Mouse (Mus musculus): ENCODE results near the gene Syne3. TPM values are rescaled to one million over a fixed set of nuclear protein-coding genes. Genes with fewer than 3 reads are reported as not detected.

Gene Syne3
- polyA plus RNA-seq, 1 experiment from 2014 or later: 0.11 TPM

DNA sequence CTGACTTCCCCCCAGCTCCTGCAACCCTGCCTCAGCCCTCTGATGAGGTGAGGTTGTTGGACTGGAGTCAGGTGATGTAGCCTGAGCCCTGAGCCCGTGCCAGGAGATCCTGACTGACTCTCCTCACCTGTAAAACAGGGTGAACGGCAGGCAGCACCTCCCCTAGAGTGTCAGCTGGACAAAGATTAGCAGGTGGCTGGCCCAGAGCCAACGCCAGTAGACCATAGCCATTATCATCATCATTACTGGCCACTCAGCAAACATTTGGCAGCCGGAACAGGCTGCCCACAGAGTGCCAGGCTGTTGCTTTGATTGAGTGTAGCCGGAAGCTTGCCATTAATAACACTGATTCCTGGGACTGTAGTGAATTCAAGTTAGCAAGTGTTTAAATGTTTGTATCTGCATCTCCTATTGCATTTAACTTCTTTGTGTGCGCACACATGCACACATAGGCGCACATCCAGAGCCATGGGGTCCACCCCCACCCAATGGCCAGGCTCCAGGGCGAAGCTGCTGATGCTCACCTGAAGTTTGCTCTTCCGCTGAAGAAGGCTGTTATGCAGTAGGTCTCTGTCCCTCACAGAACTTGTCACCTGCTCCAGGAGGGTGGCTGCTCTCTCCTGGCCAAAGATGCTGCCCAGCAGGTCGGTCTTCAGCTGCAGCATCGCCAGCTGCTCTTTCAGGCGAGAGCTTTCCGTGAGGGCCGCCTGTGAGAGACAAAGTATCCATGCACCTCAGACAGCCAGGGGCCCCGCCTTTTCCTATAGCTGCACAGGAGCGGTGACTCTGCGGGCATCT is 54.4 kb downstream of the Syne3 start:
- Histone ChIP-seq H3K4me2 (replicated peaks; ENCODE audit: low read depth, low read length) (no peak overlapping the region), H3K4me3 (ENCODE audit: low read depth, low read length) (no peak overlapping the region), H3K9me3 (ENCODE audit: control insufficient read depth, low read length) (no peaks in the 10 kb centered on the region), H3K9ac (ENCODE audit: low read depth, low read length) (no peak overlapping the region), H3K27ac (ENCODE audit: low read depth, low read length) (no peak overlapping the region), H3K27me3 (ENCODE audit: control insufficient read depth, insufficient read depth, low read length) (no peaks in the 10 kb centered on the region), H3K4me1 (replicated peaks; ENCODE audit: control insufficient read depth, insufficient read depth, low read length) (no peaks in the 10 kb centered on the region), H3K36me3 (ENCODE audit: control insufficient read depth, insufficient read depth, low read length) (no peaks in the 10 kb centered on the region)
- ATAC-seq (ENCODE audit: low FRiP score) (no peak), DNase-seq (ENCODE audit: low spot score) (no peak)
- 72% methylated on average over 17 of the region's 17 CpGs for WGBS

DNA sequence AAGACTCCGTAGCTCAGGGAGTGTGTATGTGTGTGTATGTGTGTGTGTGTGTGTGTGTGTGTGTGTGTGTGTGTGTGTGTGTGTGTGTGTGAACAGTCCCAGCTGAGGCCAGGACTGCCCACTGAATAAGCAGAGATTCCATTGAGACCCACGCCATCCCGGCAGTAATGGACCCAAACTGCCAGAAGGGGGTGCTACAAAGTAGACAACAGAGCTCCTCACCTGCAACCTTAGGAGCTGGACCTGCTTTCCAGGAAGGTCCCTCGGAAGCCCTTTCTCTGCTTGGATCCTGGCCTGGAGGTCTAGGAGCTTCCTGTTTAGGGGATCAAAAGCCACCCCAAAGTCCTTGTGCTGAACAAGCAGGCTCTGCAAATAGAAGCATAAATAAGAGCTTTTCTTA is 55.7 kb downstream of the Syne3 start:
- WGBS: 21% methylated on average over 4 of the region's 4 CpGs
- Histone ChIP-seq H3K27ac (ENCODE audit: low read depth, low read length) (no peak overlapping the region), H3K36me3 (ENCODE audit: control insufficient read depth, insufficient read depth, low read length) (no peaks in the 10 kb centered on the region), H3K4me3 (ENCODE audit: low read depth, low read length) (no peak overlapping the region), H3K4me1 (replicated peaks; ENCODE audit: control insufficient read depth, insufficient read depth, low read length) (no peaks in the 10 kb centered on the region), H3K4me2 (replicated peaks; ENCODE audit: low read depth, low read length) (no peak overlapping the region), H3K27me3 (ENCODE audit: control insufficient read depth, insufficient read depth, low read length) (no peaks in the 10 kb centered on the region), H3K9ac (ENCODE audit: low read depth, low read length) (no peak overlapping the region), H3K9me3 (ENCODE audit: control insufficient read depth, low read length) (no peaks in the 10 kb centered on the region)
- DNase-seq (ENCODE audit: low spot score) (peak; percentile 72), ATAC-seq (ENCODE audit: low FRiP score) (no peak)

- no peak overlapping the region for H3K4me2 ChIP-seq (replicated peaks; ENCODE audit: low read depth, low read length)
- H3K27me3 ChIP-seq (ENCODE audit: control insufficient read depth, insufficient read depth, low read length): no peaks in the 10 kb centered on the region
- H3K27ac ChIP-seq (ENCODE audit: low read depth, low read length): no peak overlapping the region
- no peak overlapping the region for H3K4me3 ChIP-seq (ENCODE audit: low read depth, low read length)
- no peaks in the 10 kb centered on the region for H3K9me3 ChIP-seq (ENCODE audit: control insufficient read depth, low read length)
- ATAC-seq (ENCODE audit: low FRiP score) (0 out of 2 replicates have a peak, but pooled peaks have one; percentile 43), DNase-seq (ENCODE audit: low spot score) (peak; percentile 84)
- 16% methylated on average over 5 of the region's 5 CpGs for WGBS
- H3K9ac ChIP-seq (ENCODE audit: low read depth, low read length): no peak overlapping the region
- H3K4me1 ChIP-seq (replicated peaks; ENCODE audit: control insufficient read depth, insufficient read depth, low read length): no peaks in the 10 kb centered on the region
- no peaks in the 10 kb centered on the region for H3K36me3 ChIP-seq (ENCODE audit: control insufficient read depth, insufficient read depth, low read length)
Observed at GRCm38 (mm10) chr12:104952458-104952857, 57.2 kb downstream of the Syne3 start.

DNA sequence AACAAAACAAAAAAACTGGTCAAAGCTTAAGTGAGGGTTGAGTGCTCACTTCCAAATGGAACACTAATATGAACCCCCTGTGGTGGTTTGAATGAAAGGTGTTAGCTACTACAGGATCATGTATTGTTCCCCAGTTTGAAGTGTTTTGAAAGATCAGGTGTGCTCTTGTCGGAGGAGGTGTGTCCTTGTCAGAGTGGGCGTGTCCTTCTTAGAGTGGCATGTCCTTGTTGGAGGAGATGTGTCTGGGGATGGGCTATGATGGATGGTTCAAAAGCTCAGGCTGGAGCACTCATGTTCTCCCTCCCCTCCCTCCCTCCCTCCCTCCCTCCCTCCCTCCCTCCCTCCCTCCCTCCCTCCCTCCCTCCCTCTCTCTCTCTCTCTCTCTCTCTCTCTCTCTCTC is 61.7 kb downstream of the Syne3 start:
- DNase-seq (ENCODE audit: low spot score): no peak
- Histone ChIP-seq H3K9me3 (ENCODE audit: control insufficient read depth, low read length) (no peaks in the 10 kb centered on the region), H3K4me1 (replicated peaks; ENCODE audit: control insufficient read depth, insufficient read depth, low read length) (no peaks in the 10 kb centered on the region), H3K27ac (ENCODE audit: low read depth, low read length) (no peak overlapping the region), H3K4me3 (ENCODE audit: low read depth, low read length) (no peak overlapping the region), H3K36me3 (ENCODE audit: control insufficient read depth, insufficient read depth, low read length) (no peaks in the 10 kb centered on the region), H3K9ac (ENCODE audit: low read depth, low read length) (no peak overlapping the region), H3K27me3 (ENCODE audit: control insufficient read depth, insufficient read depth, low read length) (no peaks in the 10 kb centered on the region), H3K4me2 (replicated peaks; ENCODE audit: low read depth, low read length) (no peak overlapping the region)
- WGBS: 70% methylated on average over 2 of the region's 2 CpGs
- no peak for ATAC-seq (ENCODE audit: low FRiP score)

- no peak overlapping the region for H3K4me2 ChIP-seq (replicated peaks; ENCODE audit: low read depth, low read length)
- DNase-seq (ENCODE audit: low spot score) (no peak), ATAC-seq (ENCODE audit: low FRiP score) (no peak)
- no peak overlapping the region for H3K4me3 ChIP-seq (ENCODE audit: low read depth, low read length)
- H3K9me3 ChIP-seq (ENCODE audit: control insufficient read depth, low read length): no peaks in the 10 kb centered on the region
- H3K4me1 ChIP-seq (replicated peaks; ENCODE audit: control insufficient read depth, insufficient read depth, low read length): no peaks in the 10 kb centered on the region
- no peak overlapping the region for H3K9ac ChIP-seq (ENCODE audit: low read depth, low read length)
- H3K27me3 ChIP-seq (ENCODE audit: control insufficient read depth, insufficient read depth, low read length): no peaks in the 10 kb centered on the region
- H3K36me3 ChIP-seq (ENCODE audit: control insufficient read depth, insufficient read depth, low read length): no peaks in the 10 kb centered on the region
- WGBS: 88% methylated on average over 6 of the region's 6 CpGs
- no peak overlapping the region for H3K27ac ChIP-seq (ENCODE audit: low read depth, low read length)
Observed at GRCm38 (mm10) chr12:104946231-104946630, 63.4 kb downstream of the Syne3 start.

- no peak overlapping the region for H3K4me3 ChIP-seq (ENCODE audit: low read depth, low read length)
- ATAC-seq (ENCODE audit: low FRiP score) (no peak), DNase-seq (ENCODE audit: low spot score) (no peak)
- no peak overlapping the region for H3K4me2 ChIP-seq (replicated peaks; ENCODE audit: low read depth, low read length)
- H3K9me3 ChIP-seq (ENCODE audit: control insufficient read depth, low read length): no peaks in the 10 kb centered on the region
- no peaks in the 10 kb centered on the region for H3K36me3 ChIP-seq (ENCODE audit: control insufficient read depth, insufficient read depth, low read length)
- no peaks in the 10 kb centered on the region for H3K27me3 ChIP-seq (ENCODE audit: control insufficient read depth, insufficient read depth, low read length)
- WGBS: 90% methylated on average over 9 of the region's 9 CpGs
- H3K27ac ChIP-seq (ENCODE audit: low read depth, low read length): no peak overlapping the region
- no peak overlapping the region for H3K9ac ChIP-seq (ENCODE audit: low read depth, low read length)
- 0 out of 2 replicates have a peak, but pooled peaks cover 2% of the 10 kb centered on the region for H3K4me1 ChIP-seq (replicated peaks; ENCODE audit: control insufficient read depth, insufficient read depth, low read length)
Observed at GRCm38 (mm10) chr12:104940466-104940865, 69.1 kb downstream of the Syne3 start.

DNA sequence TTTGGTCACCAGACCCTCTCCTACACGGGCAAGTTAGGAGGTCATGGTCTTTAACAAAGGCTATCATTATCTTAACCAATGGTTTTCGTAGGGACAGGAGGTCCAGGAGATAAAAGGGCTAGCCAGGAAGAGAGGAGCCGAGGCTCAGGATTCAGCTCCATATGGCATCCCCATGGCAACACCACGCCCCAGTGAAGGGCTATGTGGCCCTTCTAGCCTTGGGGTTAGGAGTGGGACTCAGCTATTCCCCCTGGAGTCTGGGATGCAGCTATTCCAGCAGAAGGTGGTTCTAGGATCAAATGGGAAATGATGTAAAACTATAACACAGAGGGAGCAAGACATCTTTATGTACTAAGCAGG is 69.6 kb downstream of the Syne3 start:
- no peak overlapping the region for H3K4me3 ChIP-seq (ENCODE audit: low read depth, low read length)
- H3K9me3 ChIP-seq (ENCODE audit: control insufficient read depth, low read length): no peaks in the 10 kb centered on the region
- H3K4me2 ChIP-seq (replicated peaks; ENCODE audit: low read depth, low read length): no peak overlapping the region
- 0 out of 2 replicates have a peak, but pooled peaks cover 2% of the 10 kb centered on the region for H3K4me1 ChIP-seq (replicated peaks; ENCODE audit: control insufficient read depth, insufficient read depth, low read length)
- ATAC-seq (ENCODE audit: low FRiP score): peak; percentile 36
- 5% methylated on average over 4 of the region's 4 CpGs for WGBS
- no peaks in the 10 kb centered on the region for H3K36me3 ChIP-seq (ENCODE audit: control insufficient read depth, insufficient read depth, low read length)
- H3K27me3 ChIP-seq (ENCODE audit: control insufficient read depth, insufficient read depth, low read length): no peaks in the 10 kb centered on the region
- no peak for DNase-seq (ENCODE audit: low spot score)
- no peak overlapping the region; the same call in 1 of the 2 replicates for H3K9ac ChIP-seq (ENCODE audit: low read depth, low read length)
- no peak overlapping the region for H3K27ac ChIP-seq (ENCODE audit: low read depth, low read length)

- H3K9ac ChIP-seq (ENCODE audit: low read depth, low read length): no peak overlapping the region
- 42% methylated on average over 13 of the region's 13 CpGs for WGBS
- no peaks in the 10 kb centered on the region for H3K36me3 ChIP-seq (ENCODE audit: control insufficient read depth, insufficient read depth, low read length)
- no peak overlapping the region for H3K4me2 ChIP-seq (replicated peaks; ENCODE audit: low read depth, low read length)
- peak; percentile 89 for DNase-seq (ENCODE audit: low spot score)
- H3K4me3 ChIP-seq (ENCODE audit: low read depth, low read length): no peak overlapping the region
- no peaks in the 10 kb centered on the region for H3K9me3 ChIP-seq (ENCODE audit: control insufficient read depth, low read length)
- ATAC-seq (ENCODE audit: low FRiP score): peak; percentile 81
- H3K27ac ChIP-seq (ENCODE audit: low read depth, low read length): no peak overlapping the region
- 0 out of 2 replicates have a peak, but pooled peaks cover 2% of the 10 kb centered on the region for H3K4me1 ChIP-seq (replicated peaks; ENCODE audit: control insufficient read depth, insufficient read depth, low read length)
- H3K27me3 ChIP-seq (ENCODE audit: control insufficient read depth, insufficient read depth, low read length): no peaks in the 10 kb centered on the region
Observed at GRCm38 (mm10) chr12:104939372-104940026, 70.1 kb downstream of the Syne3 start.

DNA sequence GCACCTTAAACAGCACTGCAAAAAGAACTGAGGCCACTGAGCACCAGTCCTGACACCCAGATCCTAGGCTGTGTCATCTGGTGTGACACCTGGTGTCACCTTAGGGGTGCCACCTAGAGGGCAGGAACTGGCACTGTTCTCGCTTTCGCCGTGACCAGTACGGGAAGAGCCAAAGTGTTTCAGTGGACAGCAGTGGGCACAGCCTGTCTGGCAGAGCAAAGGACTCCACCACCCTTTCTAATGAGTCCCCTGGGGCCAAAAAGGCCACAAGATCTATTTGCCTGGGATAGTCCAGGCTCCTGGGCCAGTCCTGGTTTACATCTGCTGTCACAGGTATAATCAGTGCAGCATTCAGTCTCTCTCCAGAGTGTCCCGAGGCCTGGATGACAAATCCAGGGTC is 70.7 kb downstream of the Syne3 start:
- Histone ChIP-seq H3K36me3 (ENCODE audit: control insufficient read depth, insufficient read depth, low read length) (no peaks in the 10 kb centered on the region), H3K27ac (ENCODE audit: low read depth, low read length) (no peak overlapping the region), H3K4me2 (replicated peaks; ENCODE audit: low read depth, low read length) (no peak overlapping the region), H3K9me3 (ENCODE audit: control insufficient read depth, low read length) (no peaks in the 10 kb centered on the region), H3K4me3 (ENCODE audit: low read depth, low read length) (no peak overlapping the region), H3K27me3 (ENCODE audit: control insufficient read depth, insufficient read depth, low read length) (no peaks in the 10 kb centered on the region), H3K9ac (ENCODE audit: low read depth, low read length) (no peak overlapping the region), H3K4me1 (replicated peaks; ENCODE audit: control insufficient read depth, insufficient read depth, low read length) (0 out of 2 replicates have a peak, but pooled peaks cover 2% of the 10 kb centered on the region)
- DNase-seq (ENCODE audit: low spot score) (no peak), ATAC-seq (ENCODE audit: low FRiP score) (no peak)
- WGBS: 68% methylated on average over 5 of the region's 5 CpGs
